Mouse (Mus musculus) forebrain, embryonic 11.5 days (tissue): Measurements from ENCODE around the gene Npnt. TPM values are rescaled to one million over a fixed set of nuclear protein-coding genes. Genes with fewer than 3 reads are reported as not detected.

ENCODE experiments used
- ATAC-seq: fragments of 200-750 bp; cut with Nextera tagmentation; replicated peaks from 2 replicates; pipeline ENCODE4 v1.8.0; 2017; ENCODE audit warnings: moderate TSS enrichment; ENCODE audit not compliant: low FRiP score
- DNase-seq: peaks from one replicate; pipeline ENCODE4 v3.0.0-alpha.2; 2017; ENCODE audit warnings: low spot score
- H3K27ac ChIP-seq: fragments of 300-500 bp; sonication (generic); 2 replicates; pipeline ENCODE4 v1.5.1; 2014; ENCODE audit warnings: low read depth, low read length
- H3K27me3 ChIP-seq: fragments of 300-500 bp; sonication (generic); 2 replicates; pipeline ENCODE4 v1.6.1; 2014; ENCODE audit warnings: mild to moderate bottlenecking, low read length, mixed read lengths; ENCODE audit not compliant: control insufficient read depth, insufficient read depth
- H3K36me3 ChIP-seq: fragments of 300-500 bp; sonication (generic); 2 replicates; pipeline ENCODE4 v1.6.1; 2014; ENCODE audit warnings: mild to moderate bottlenecking, low read length, moderate library complexity, mixed read lengths; ENCODE audit not compliant: control insufficient read depth, insufficient read depth
- H3K4me1 ChIP-seq: fragments of 300-500 bp; sonication (generic); replicated peaks from 2 replicates; pipeline ENCODE4 v1.6.1; 2014; ENCODE audit warnings: low read length, mixed read lengths; ENCODE audit not compliant: control insufficient read depth, insufficient read depth
- H3K4me2 ChIP-seq: fragments of 300-500 bp; sonication (generic); 2 replicates; pipeline ENCODE4 v1.6.1; 2014; ENCODE audit warnings: low read depth, mild to moderate bottlenecking, low read length, moderate library complexity, mixed read lengths; ENCODE audit not compliant: severe bottlenecking
- H3K4me3 ChIP-seq: fragments of 300-500 bp; sonication (generic); 2 replicates; pipeline ENCODE4 v1.5.1; 2014; ENCODE audit warnings: low read depth, low read length
- H3K9ac ChIP-seq: fragments of 300-500 bp; sonication (generic); 2 replicates; pipeline ENCODE4 v1.6.1; 2014; ENCODE audit warnings: low read length
- H3K9me3 ChIP-seq: fragments of 300-500 bp; sonication (generic); 2 replicates; pipeline ENCODE4 v1.6.1; 2016; ENCODE audit warnings: low read length, mixed read lengths; ENCODE audit not compliant: control insufficient read depth
- WGBS: fragments of 180-500 bp; shearing (Covaris S2); extraction: QIAGEN DNeasy Blood & Tissue Kit; methylation state at CpG from one replicate; pipeline ENCODE4 v1.1.7; 2014; 5-methylcytosine and 5-hydroxymethylcytosine counted together
- polyA plus RNA-seq: library from polyadenylated mRNA; unstranded; fragments of >200 nt; fragmentation: Nextera tagmentation; extraction: Ambion mirVana; gene quantifications from 2 replicates; pipeline ENCODE4 v1.2.1, GENCODE M21; 2014

Gene Npnt
- polyA plus RNA-seq, 1 experiment from 2014 or later, result 6.8 TPM

- DNase-seq, result no peak
- no peak overlapping the region for H3K9ac ChIP-seq
- ATAC-seq, result no peak
- no peaks in the 10 kb centered on the region for H3K27me3 ChIP-seq
- no peak overlapping the region for H3K4me3 ChIP-seq
- H3K4me2 ChIP-seq, result no peak overlapping the region
- WGBS, result 89% methylated on average over 3 of the region's 3 CpGs
- no peak overlapping the region for H3K27ac ChIP-seq
- H3K36me3 ChIP-seq, result no peaks in the 10 kb centered on the region
- H3K9me3 ChIP-seq, result no peaks in the 10 kb centered on the region
- H3K4me1 ChIP-seq, result no peaks in the 10 kb centered on the region
Observed at GRCm38 (mm10) chr3:132893676-132894075, 56.4 kb downstream of the Npnt start.

- Histone ChIP-seq H3K9me3 (no peaks in the 10 kb centered on the region), H3K27me3 (no peaks in the 10 kb centered on the region), H3K36me3 (no peaks in the 10 kb centered on the region), H3K4me2 (no peak overlapping the region), H3K27ac (no peak overlapping the region), H3K9ac (no peak overlapping the region), H3K4me3 (no peak overlapping the region), H3K4me1 (no peaks in the 10 kb centered on the region)
- 91% methylated on average over 7 of the region's 7 CpGs for WGBS
- ATAC-seq (no peak), DNase-seq (no peak)
Observed at GRCm38 (mm10) chr3:132893044-132893443, 57.0 kb downstream of the Npnt start.

- ATAC-seq, result no peak
- Histone ChIP-seq H3K4me3 (no peak overlapping the region), H3K27ac (no peak overlapping the region), H3K9ac (no peak overlapping the region), H3K36me3 (no peaks in the 10 kb centered on the region), H3K4me1 (no peaks in the 10 kb centered on the region), H3K9me3 (no peaks in the 10 kb centered on the region), H3K4me2 (no peak overlapping the region), H3K27me3 (no peaks in the 10 kb centered on the region)
- no peak for DNase-seq
- 89% methylated on average over 7 of the region's 7 CpGs for WGBS
Observed at GRCm38 (mm10) chr3:132892481-132892880, 57.6 kb downstream of the Npnt start.

- no peak overlapping the region for H3K4me3 ChIP-seq
- H3K9me3 ChIP-seq, result no peaks in the 10 kb centered on the region
- H3K36me3 ChIP-seq, result no peaks in the 10 kb centered on the region
- H3K4me2 ChIP-seq, result no peak overlapping the region
- H3K4me1 ChIP-seq, result no peaks in the 10 kb centered on the region
- no peak for ATAC-seq
- no peaks in the 10 kb centered on the region for H3K27me3 ChIP-seq
- H3K9ac ChIP-seq, result no peak overlapping the region
- no peak for DNase-seq
- H3K27ac ChIP-seq, result no peak overlapping the region
- 92% methylated on average over 16 of the region's 16 CpGs for WGBS
Observed at GRCm38 (mm10) chr3:132887074-132887848, 62.8 kb downstream of the Npnt start.

- WGBS, result 87% methylated on average over 6 of the region's 6 CpGs
- ATAC-seq (no peak), DNase-seq (no peak)
- H3K9me3 ChIP-seq, result no peaks in the 10 kb centered on the region
- no peak overlapping the region for H3K4me2 ChIP-seq
- H3K4me3 ChIP-seq, result no peak overlapping the region
- no peak overlapping the region for H3K9ac ChIP-seq
- no peak overlapping the region for H3K27ac ChIP-seq
- H3K36me3 ChIP-seq, result no peaks in the 10 kb centered on the region
- no peaks in the 10 kb centered on the region for H3K27me3 ChIP-seq
- no peaks in the 10 kb centered on the region for H3K4me1 ChIP-seq
Observed at GRCm38 (mm10) chr3:132886419-132887050, 63.6 kb downstream of the Npnt start.

GRCm38 (mm10) chr3:132884459-132884858 is 65.6 kb downstream of the Npnt start:
- Histone ChIP-seq H3K9ac (no peak overlapping the region), H3K4me1 (no peaks in the 10 kb centered on the region; the same call in 1 of the 2 replicates), H3K36me3 (no peaks in the 10 kb centered on the region), H3K27me3 (no peaks in the 10 kb centered on the region), H3K9me3 (no peaks in the 10 kb centered on the region), H3K4me3 (no peak overlapping the region), H3K27ac (no peak overlapping the region), H3K4me2 (no peak overlapping the region)
- DNase-seq (no peak), ATAC-seq (no peak)
- 88% methylated on average over 10 of the region's 10 CpGs for WGBS

GRCm38 (mm10) chr3:132883256-132883655 is 66.8 kb downstream of the Npnt start:
- Histone ChIP-seq H3K27me3 (no peaks in the 10 kb centered on the region), H3K27ac (no peak overlapping the region), H3K4me1 (no peaks in the 10 kb centered on the region; the same call in 1 of the 2 replicates), H3K4me3 (no peak overlapping the region), H3K9ac (no peak overlapping the region), H3K4me2 (no peak overlapping the region), H3K36me3 (no peaks in the 10 kb centered on the region), H3K9me3 (no peaks in the 10 kb centered on the region)
- WGBS, result 88% methylated on average over 9 of the region's 9 CpGs
- DNase-seq, result no peak
- no peak for ATAC-seq

- no peak for DNase-seq
- ATAC-seq, result no peak
- Histone ChIP-seq H3K4me2 (no peak overlapping the region), H3K4me3 (no peak overlapping the region), H3K4me1 (no peaks in the 10 kb centered on the region; the same call in 1 of the 2 replicates), H3K36me3 (no peaks in the 10 kb centered on the region), H3K9ac (no peak overlapping the region), H3K9me3 (no peaks in the 10 kb centered on the region), H3K27me3 (no peaks in the 10 kb centered on the region), H3K27ac (no peak overlapping the region)
- WGBS, result 78% methylated on average over 9 of the region's 9 CpGs
Observed at GRCm38 (mm10) chr3:132880826-132881225, 69.3 kb downstream of the Npnt start.

- H3K36me3 ChIP-seq, result no peaks in the 10 kb centered on the region
- H3K4me3 ChIP-seq, result no peak overlapping the region
- H3K27ac ChIP-seq, result no peak overlapping the region
- no peaks in the 10 kb centered on the region; the same call in 1 of the 2 replicates for H3K4me1 ChIP-seq
- H3K9ac ChIP-seq, result no peak overlapping the region
- WGBS, result 81% methylated on average over 3 of the region's 3 CpGs
- H3K9me3 ChIP-seq, result no peaks in the 10 kb centered on the region
- ATAC-seq (no peak), DNase-seq (no peak)
- no peaks in the 10 kb centered on the region for H3K27me3 ChIP-seq
- H3K4me2 ChIP-seq, result no peak overlapping the region
Observed at GRCm38 (mm10) chr3:132880361-132880760, 69.7 kb downstream of the Npnt start.
